Mouse (Mus musculus) olfactory bulb, adult 2 months (tissue): ENCODE measurements around the gene Ttf1. TPM values are rescaled to one million over a fixed set of nuclear protein-coding genes. Genes with fewer than 3 reads are reported as not detected.
"Not testable (repeated sequence)": the region's sequence is repeated elsewhere in the genome, so short reads cannot be mapped to it uniquely, and the experiment has no call there.

Source experiments
- H3K27ac ChIP-seq: fragments of 200-500 bp; 2 replicates; pipeline ENCODE4 v1.5.1; 2012; ENCODE audit warnings: low read depth, low read length; ENCODE audit not compliant: insufficient read depth
- H3K4me1 ChIP-seq: fragments of 200-500 bp; 2 replicates; pipeline ENCODE4 v1.6.1; 2012; ENCODE audit warnings: low read length; ENCODE audit not compliant: control insufficient read depth, insufficient read depth
- H3K4me3 ChIP-seq: fragments of 200-500 bp; 2 replicates; pipeline ENCODE4 v1.5.1; 2012; ENCODE audit warnings: mild to moderate bottlenecking, low read depth, low read length, moderate library complexity; ENCODE audit not compliant: insufficient read depth
- CTCF ChIP-seq: fragments of 200-500 bp; IDR thresholded peaks from 2 replicates; pipeline ENCODE4 v1.5.1; 2012; ENCODE audit warnings: low read depth, mild to moderate bottlenecking, low read length, moderate library complexity; ENCODE audit not compliant: insufficient read depth
- POLR2A ChIP-seq: fragments of 200-500 bp; IDR thresholded peaks from 2 replicates; pipeline ENCODE4 v1.6.1; 2012; ENCODE audit warnings: mild to moderate bottlenecking, low read depth, low read length, moderate library complexity; ENCODE audit not compliant: insufficient read depth
- WGBS: fragments of 180-500 bp; shearing (Covaris S2); methylation state at CpG from one replicate; pipeline ENCODE4 v1.1.7; 2018; 5-methylcytosine and 5-hydroxymethylcytosine counted together
- polyA plus RNA-seq: library from polyadenylated mRNA; stranded (reverse); fragments of >200 nt; gene quantifications from 2 replicates; pipeline ENCODE4 v1.2.4, GENCODE M21; 2012; ENCODE audit warnings: low replicate concordance; ENCODE audit not compliant: missing spikeins, insufficient read depth, insufficient read length

The Ttf1 gene
- polyA plus RNA-seq, 1 experiment: not detected

DNA sequence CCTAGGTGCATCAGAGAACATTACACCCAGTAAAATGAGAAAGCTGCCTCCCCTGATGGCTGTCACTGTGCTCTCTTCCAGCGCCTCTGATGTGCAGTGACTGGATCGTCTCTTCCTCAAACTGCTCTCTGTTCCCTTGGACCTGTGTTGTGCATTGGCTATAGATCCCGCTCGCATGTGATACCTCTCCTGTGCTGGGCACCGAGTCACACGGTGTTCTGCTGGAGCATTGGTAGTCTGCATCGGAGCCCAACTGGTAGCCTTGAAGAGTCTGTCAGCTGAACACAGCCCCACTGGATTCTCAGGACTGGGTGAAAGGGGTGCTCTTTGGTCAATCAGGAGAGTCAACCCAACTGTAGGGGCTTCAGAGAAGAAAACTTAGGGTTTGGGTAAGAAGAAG is 26.0 kb downstream of the Ttf1 start:
- TF ChIP-seq POLR2A: no peak
- TF ChIP-seq CTCF: no peak
- H3K27ac ChIP-seq: no peak overlapping the region
- H3K4me1 ChIP-seq: no peaks in the 10 kb centered on the region
- 97% methylated on average over 7 of the region's 7 CpGs for WGBS
- H3K4me3 ChIP-seq: no peak overlapping the region

- 76% methylated on average over 6 of the region's 6 CpGs for WGBS
- not testable (repeated sequence) for H3K4me3 ChIP-seq, H3K4me1 ChIP-seq, H3K27ac ChIP-seq
Measured at GRCm38 (mm10) chr2:29089276-29089675, 29.2 kb downstream of the Ttf1 start.

GRCm38 (mm10) chr2:29095674-29096073 is 35.6 kb downstream of the Ttf1 start:
- Histone ChIP-seq H3K4me3 (no peak overlapping the region), H3K27ac (no peak overlapping the region), H3K4me1 (no peaks in the 10 kb centered on the region)
- WGBS: 78% methylated on average over 8 of the region's 8 CpGs
- TF ChIP-seq CTCF (no peak), POLR2A (no peak)

- 49% methylated on average over 4 of the region's 4 CpGs for WGBS
- TF ChIP-seq POLR2A (no peak), CTCF (no peak)
- H3K27ac ChIP-seq: no peak overlapping the region
- H3K4me3 ChIP-seq: no peak overlapping the region
- H3K4me1 ChIP-seq: no peaks in the 10 kb centered on the region
Measured at GRCm38 (mm10) chr2:29096751-29097150, 36.7 kb downstream of the Ttf1 start.

- 86% methylated on average over 3 of the region's 3 CpGs for WGBS
- no peak overlapping the region for H3K4me3 ChIP-seq
- TF ChIP-seq CTCF (no peak), POLR2A (no peak)
- no peak overlapping the region for H3K27ac ChIP-seq
- no peaks in the 10 kb centered on the region for H3K4me1 ChIP-seq
Measured at GRCm38 (mm10) chr2:29097465-29097864, 37.4 kb downstream of the Ttf1 start.

DNA sequence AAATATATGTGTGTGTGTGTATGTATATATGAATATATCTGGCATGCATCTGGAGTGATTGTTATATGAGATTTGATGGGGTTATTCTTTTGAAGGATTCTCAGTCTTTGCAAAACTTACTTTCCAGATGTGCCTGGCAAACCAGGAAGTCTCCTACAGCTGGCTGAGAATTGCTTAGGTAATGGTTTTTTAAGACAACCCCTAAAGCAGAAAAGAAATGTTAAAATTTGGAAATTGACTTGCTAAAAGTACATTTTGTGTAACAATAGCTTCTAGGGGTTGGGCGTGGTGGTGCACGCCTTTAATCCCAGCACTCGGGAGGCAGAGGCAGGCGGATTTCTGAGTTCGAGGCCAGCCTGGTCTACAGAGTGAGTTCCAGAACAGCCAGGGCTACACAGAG is 37.9 kb downstream of the Ttf1 start:
- H3K4me3 ChIP-seq, H3K27ac ChIP-seq, H3K4me1 ChIP-seq: not testable (repeated sequence)
- 92% methylated on average over 5 of the region's 5 CpGs for WGBS

GRCm38 (mm10) chr2:29098786-29099185 is 38.7 kb downstream of the Ttf1 start:
- WGBS: 75% methylated on average over 8 of the region's 8 CpGs

DNA sequence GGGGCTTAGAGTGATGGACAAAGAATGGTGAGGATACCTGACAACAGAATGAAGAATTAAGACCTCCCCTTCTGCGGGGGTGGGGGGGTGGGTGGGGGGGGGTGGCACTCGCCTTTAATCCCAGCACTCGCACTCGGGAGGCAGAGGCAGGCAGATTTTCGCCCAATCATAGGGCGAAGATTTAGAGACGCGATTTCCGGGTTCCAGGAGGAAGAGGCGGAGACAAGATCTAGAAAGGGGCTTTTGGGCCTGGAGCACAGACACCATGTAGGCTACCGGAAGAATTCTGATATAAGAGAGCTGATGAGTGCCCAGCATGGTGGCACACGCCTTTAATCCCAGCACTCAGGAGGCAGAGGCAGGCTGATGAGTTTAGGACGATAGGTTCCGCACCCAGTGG is 39.6 kb downstream of the Ttf1 start:
- Histone ChIP-seq H3K4me3 (no peak overlapping the region), H3K27ac (no peak overlapping the region), H3K4me1 (no peaks in the 10 kb centered on the region)
- 91% methylated on average over 14 of the region's 14 CpGs for whole genome bisulfite sequencing
- no peak for TF ChIP-seq CTCF
- TF ChIP-seq POLR2A: no peak

More at GRCm38 (mm10) chr2:29098786-29099185, 38.7 kb downstream of the Ttf1 start:
- Histone ChIP-seq H3K27ac (no peak overlapping the region), H3K4me3 (no peak overlapping the region), H3K4me1 (no peaks in the 10 kb centered on the region)
- no peak for TF ChIP-seq CTCF
- no peak for TF ChIP-seq POLR2A

DNA sequence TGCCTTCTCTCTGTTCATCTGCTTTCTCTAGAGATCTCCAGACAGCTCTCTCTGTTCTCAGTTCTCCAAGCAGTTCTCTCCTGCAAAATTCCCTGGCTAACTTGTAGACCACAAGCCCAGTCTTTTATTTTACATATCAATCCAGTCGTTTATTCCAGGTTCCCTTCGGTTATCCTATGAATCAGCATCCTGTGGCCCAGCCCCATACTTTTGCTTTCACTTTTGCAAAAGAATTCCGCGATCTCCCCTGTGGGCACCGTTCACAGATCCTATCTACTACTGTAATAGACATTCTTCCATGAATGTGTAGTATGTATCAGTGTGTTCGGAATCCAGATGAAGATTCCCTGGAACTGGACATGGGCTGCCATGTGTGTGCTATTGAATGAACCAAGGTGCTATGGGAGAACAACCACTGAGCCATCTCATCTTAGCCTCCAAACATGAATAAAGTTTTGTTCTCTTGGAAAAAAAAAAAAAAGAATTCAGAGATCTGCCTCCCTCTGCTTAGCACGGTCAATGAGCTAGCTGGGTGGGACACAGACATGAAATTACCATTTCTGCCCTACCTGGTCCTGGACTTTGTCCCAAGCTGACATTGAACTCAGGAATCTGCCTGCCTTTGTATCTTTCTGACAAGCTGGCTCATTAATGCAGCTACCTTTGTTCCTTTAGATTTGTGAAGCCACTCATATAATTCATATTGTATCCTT is 40.9 kb downstream of the Ttf1 start:
- Histone ChIP-seq H3K4me3 (no peak overlapping the region), H3K4me1 (no peaks in the 10 kb centered on the region), H3K27ac (no peak overlapping the region)
- TF ChIP-seq POLR2A (no peak), CTCF (no peak)
- WGBS: 72% methylated on average over 7 of the region's 7 CpGs

- WGBS: 90% methylated on average over 9 of the region's 10 CpGs
- H3K4me3 ChIP-seq, H3K27ac ChIP-seq, H3K4me1 ChIP-seq: not testable (repeated sequence)
Measured at GRCm38 (mm10) chr2:29102416-29103377, 42.6 kb downstream of the Ttf1 start.
